Mouse (Mus musculus) cerebellum, adult 2 months (tissue): ENCODE data around the gene Adpgk. TPM values are rescaled to one million over a fixed set of nuclear protein-coding genes. Genes with fewer than 3 reads are reported as not detected.

ENCODE experiments used
- DNase-seq, 2 experiments: peaks; one replicate each; pipeline ENCODE4 v3.0.0; 2021
- H3K27ac ChIP-seq: fragments of 200-500 bp; 2 replicates; pipeline ENCODE4 v1.5.1; 2012; ENCODE audit warnings: low read length, control low read depth, inconsistent platforms; ENCODE audit not compliant: insufficient read depth
- H3K27me3 ChIP-seq: fragments of 200-500 bp; 2 replicates; pipeline ENCODE4 v1.6.1; 2012; ENCODE audit warnings: inconsistent platforms, mild to moderate bottlenecking, low read length, moderate library complexity; ENCODE audit not compliant: control insufficient read depth, insufficient read depth
- H3K4me1 ChIP-seq: fragments of 200-500 bp; 2 replicates; pipeline ENCODE4 v1.6.1; 2011; ENCODE audit warnings: low read length; ENCODE audit not compliant: control insufficient read depth, insufficient read depth
- H3K4me3 ChIP-seq: fragments of 200-500 bp; replicated peaks from 2 replicates; pipeline ENCODE3; 2011; ENCODE audit warnings: mild to moderate bottlenecking, low read depth, low read length, control low read depth; ENCODE audit not compliant: insufficient read depth
- CTCF ChIP-seq: fragments of 200-500 bp; IDR thresholded peaks from 2 replicates; pipeline ENCODE4 v1.5.1; 2011; ENCODE audit warnings: low read depth, mild to moderate bottlenecking, control low read depth, low read length, moderate library complexity, borderline replicate concordance; ENCODE audit not compliant: insufficient read depth
- POLR2A ChIP-seq: fragments of 200-500 bp; IDR thresholded peaks from 2 replicates; pipeline ENCODE4 v1.6.1; 2011; ENCODE audit warnings: low read length, control low read depth, borderline replicate concordance; ENCODE audit not compliant: insufficient read depth
- WGBS: fragments of 180-500 bp; shearing (Covaris S2); methylation state at CpG from one replicate; pipeline ENCODE4 v1.1.7; 2018; 5-methylcytosine and 5-hydroxymethylcytosine counted together
- polyA plus RNA-seq: library from polyadenylated mRNA; depleted of rRNA; stranded (reverse); fragments of >200 nt; gene quantifications from 2 replicates; pipeline ENCODE4 v1.2.3, GENCODE M21; 2012

The Adpgk gene
- polyA plus RNA-seq, 1 experiment = 20.0 TPM

- no peak for DNase-seq
- no peak for TF ChIP-seq CTCF
- no peak for TF ChIP-seq POLR2A
- 83% methylated on average over 2 of the region's 2 CpGs for WGBS
- no peak overlapping the region for H3K4me3 ChIP-seq
- no peaks in the 10 kb centered on the region for H3K4me1 ChIP-seq
- no peaks in the 10 kb centered on the region for H3K27me3 ChIP-seq
- H3K27ac ChIP-seq = no peak overlapping the region
Observed at GRCm38 (mm10) chr9:59296419-59296818, 5.1 kb downstream of the Adpgk start.

- no peak for TF ChIP-seq CTCF
- no peak for TF ChIP-seq POLR2A
- H3K27ac ChIP-seq = no peak overlapping the region
- no peak for DNase-seq
- 91% methylated on average over 2 of the region's 2 CpGs for WGBS
- H3K27me3 ChIP-seq = no peaks in the 10 kb centered on the region
- H3K4me1 ChIP-seq = no peaks in the 10 kb centered on the region
- no peak overlapping the region for H3K4me3 ChIP-seq
Observed at GRCm38 (mm10) chr9:59307890-59308289, 16.5 kb downstream of the Adpgk start.

GRCm38 (mm10) chr9:59310582-59311283 is 19.4 kb downstream of the Adpgk start:
- Histone ChIP-seq H3K4me3 (no peak overlapping the region), H3K27ac (no peak overlapping the region), H3K27me3 (no peaks in the 10 kb centered on the region), H3K4me1 (no peaks in the 10 kb centered on the region)
- DNase-seq = no peak
- no peak for TF ChIP-seq POLR2A
- TF ChIP-seq CTCF = no peak
- WGBS = 72% methylated on average over 8 of the region's 8 CpGs

GRCm38 (mm10) chr9:59311284-59311670 is 19.9 kb downstream of the Adpgk start:
- TF ChIP-seq CTCF = no peak
- no peak for TF ChIP-seq POLR2A
- Histone ChIP-seq H3K4me1 (no peaks in the 10 kb centered on the region), H3K27me3 (no peaks in the 10 kb centered on the region), H3K4me3 (no peak overlapping the region), H3K27ac (no peak overlapping the region)
- DNase-seq = no peak
- 55% methylated on average over 3 of the region's 3 CpGs for WGBS

- no peaks in the 10 kb centered on the region for H3K27me3 ChIP-seq
- no peaks in the 10 kb centered on the region for H3K4me1 ChIP-seq
- no peak overlapping the region for H3K4me3 ChIP-seq
- DNase-seq = no peak
- WGBS = 83% methylated on average over 3 of the region's 3 CpGs
- no peak for TF ChIP-seq POLR2A
- TF ChIP-seq CTCF = no peak
- no peak overlapping the region for H3K27ac ChIP-seq
Observed at GRCm38 (mm10) chr9:59316206-59316605, 24.8 kb downstream of the Adpgk start.

GRCm38 (mm10) chr9:59324351-59324750 is 33.0 kb downstream of the Adpgk start:
- TF ChIP-seq CTCF (no peak), POLR2A (no peak)
- no peak for DNase-seq
- H3K27ac ChIP-seq = no peak overlapping the region
- no peaks in the 10 kb centered on the region for H3K27me3 ChIP-seq
- H3K4me3 ChIP-seq = no peak overlapping the region
- no peaks in the 10 kb centered on the region for H3K4me1 ChIP-seq

GRCm38 (mm10) chr9:59330055-59330454 is 38.7 kb downstream of the Adpgk start:
- WGBS = 90% methylated on average over 5 of the region's 5 CpGs
- no peak for DNase-seq
- Histone ChIP-seq H3K27me3 (no peaks in the 10 kb centered on the region), H3K27ac (no peak overlapping the region), H3K4me3 (no peak overlapping the region), H3K4me1 (no peaks in the 10 kb centered on the region)
- TF ChIP-seq POLR2A = no peak
- TF ChIP-seq CTCF = no peak

- DNase-seq = no peak
- no peaks in the 10 kb centered on the region for H3K27me3 ChIP-seq
- no peak overlapping the region for H3K4me3 ChIP-seq
- 97% methylated on average over 3 of the region's 3 CpGs for WGBS
- H3K4me1 ChIP-seq = no peaks in the 10 kb centered on the region
- no peak for TF ChIP-seq POLR2A
- no peak for TF ChIP-seq CTCF
- no peak overlapping the region for H3K27ac ChIP-seq
Observed at GRCm38 (mm10) chr9:59336539-59336938, 45.2 kb downstream of the Adpgk start.

- no peak for DNase-seq
- no peak for TF ChIP-seq CTCF
- no peak for TF ChIP-seq POLR2A
- H3K27me3 ChIP-seq = no peaks in the 10 kb centered on the region
- no peak overlapping the region for H3K4me3 ChIP-seq
- 90% methylated on average over 5 of the region's 5 CpGs for WGBS
- no peaks in the 10 kb centered on the region for H3K4me1 ChIP-seq
- H3K27ac ChIP-seq = no peak overlapping the region
Observed at GRCm38 (mm10) chr9:59337889-59338288, 46.5 kb downstream of the Adpgk start.
